Mouse (Mus musculus): Measurements from ENCODE around the gene Micu1. TPM values are rescaled to one million over a fixed set of nuclear protein-coding genes. Genes with fewer than 3 reads are reported as not detected.

Gene Micu1
- polyA plus RNA-seq, 1 experiment from 2014 or later: 52.4 TPM

GRCm38 (mm10) chr10:59748699-59749200 is 46.5 kb downstream of the Micu1 start:
- ChIA-PET CTCF (no interaction called here), POLR2A (no interaction called here)
- DNase-seq (ENCODE audit: low read depth, low spot score) (no peak), ATAC-seq (no peak)
- in situ Hi-C loops (cut with MboI; ENCODE audit: low pct_unique_long_range_greater_than_20kb): no loop called here
- TF ChIP-seq CTCF (IDR thresholded peaks at IDR 0.05): no peak
- H3K27me3 ChIP-seq: no peaks in the 10 kb centered on the region

- CTCF ChIA-PET: no interaction called here
- POLR2A ChIA-PET: interaction anchor here (0.6 to 1.8 kb wide), 2 partner anchors 12 to 20 kb away, joined by 3 to 4 read pairs; no protein-coding TSS in a partner anchor
- H3K27me3 ChIP-seq: no peaks in the 10 kb centered on the region
- no peak for TF ChIP-seq CTCF (IDR thresholded peaks at IDR 0.05)
- in situ Hi-C loops (cut with MboI; ENCODE audit: low pct_unique_long_range_greater_than_20kb): no loop called here
- DNase-seq (ENCODE audit: low read depth, low spot score) (no peak), ATAC-seq (no peak)
These were observed 51.3 kb downstream of the Micu1 start for GRCm38 (mm10) chr10:59753538-59754069.

- TF ChIP-seq CTCF (IDR thresholded peaks at IDR 0.05): no peak
- ATAC-seq: no peak
- ChIA-PET CTCF (no interaction called here), POLR2A (interaction anchor here (0.6 to 1.8 kb wide), 2 partner anchors 12 to 21 kb away, joined by 3 to 4 read pairs; no protein-coding TSS in a partner anchor)
- DNase-seq (ENCODE audit: low read depth, low spot score): no peak
- in situ Hi-C loops (cut with MboI; ENCODE audit: low pct_unique_long_range_greater_than_20kb): no loop called here
- H3K27me3 ChIP-seq: no peaks in the 10 kb centered on the region
These were observed 51.8 kb downstream of the Micu1 start for GRCm38 (mm10) chr10:59754104-59754503.

- no peak for DNase-seq (ENCODE audit: low read depth, low spot score)
- in situ Hi-C loops (cut with MboI; ENCODE audit: low pct_unique_long_range_greater_than_20kb): no loop called here
- TF ChIP-seq CTCF (IDR thresholded peaks at IDR 0.05): no peak
- ATAC-seq: no peak
- POLR2A ChIA-PET: interaction anchor here (0.6 to 1.8 kb wide), 2 partner anchors 11 to 1392 kb away, joined by 3 to 4 read pairs; no protein-coding TSS in a partner anchor
- CTCF ChIA-PET: interaction anchor here (1.0 kb wide), 1 partner anchor 11 kb away, joined by 3 read pairs; no protein-coding TSS in a partner anchor
- no peaks in the 10 kb centered on the region for H3K27me3 ChIP-seq
These were observed 52.6 kb downstream of the Micu1 start for GRCm38 (mm10) chr10:59754901-59755300.

GRCm38 (mm10) chr10:59755681-59756080 is 53.4 kb downstream of the Micu1 start:
- no peak for DNase-seq (ENCODE audit: low read depth, low spot score)
- no peak for ATAC-seq
- CTCF ChIA-PET: interaction anchor here (1.0 kb wide), 1 partner anchor 11 kb away, joined by 3 read pairs; no protein-coding TSS in a partner anchor
- no peaks in the 10 kb centered on the region for H3K27me3 ChIP-seq
- TF ChIP-seq CTCF (IDR thresholded peaks at IDR 0.05): no peak
- POLR2A ChIA-PET: interaction anchor here (1.8 kb wide), 1 partner anchor 10 kb away, joined by 4 read pairs; no protein-coding TSS in a partner anchor
- in situ Hi-C loops (cut with MboI; ENCODE audit: low pct_unique_long_range_greater_than_20kb): no loop called here

GRCm38 (mm10) chr10:59756090-59756489 is 53.8 kb downstream of the Micu1 start:
- in situ Hi-C loops (cut with MboI; ENCODE audit: low pct_unique_long_range_greater_than_20kb): no loop called here
- ChIA-PET POLR2A (no interaction called here), CTCF (interaction anchor here (1.0 kb wide), 2 partner anchors 10 to 12 kb away, joined by 3 read pairs; no protein-coding TSS in a partner anchor)
- ATAC-seq (no peak), DNase-seq (ENCODE audit: low read depth, low spot score) (no peak)
- no peaks in the 10 kb centered on the region for H3K27me3 ChIP-seq
- no peak for TF ChIP-seq CTCF (IDR thresholded peaks at IDR 0.05)

- POLR2A ChIA-PET: no interaction called here
- no peak for ATAC-seq
- CTCF ChIA-PET: interaction anchor here (1.0 kb wide), 1 partner anchor 10 kb away, joined by 3 read pairs; no protein-coding TSS in a partner anchor
- no peak for TF ChIP-seq CTCF (IDR thresholded peaks at IDR 0.05)
- in situ Hi-C loops (cut with MboI; ENCODE audit: low pct_unique_long_range_greater_than_20kb): no loop called here
- no peak for DNase-seq (ENCODE audit: low read depth, low spot score)
- H3K27me3 ChIP-seq: no peaks in the 10 kb centered on the region
These were observed 54.3 kb downstream of the Micu1 start for GRCm38 (mm10) chr10:59756570-59756969.

GRCm38 (mm10) chr10:59764781-59765180 is 62.5 kb downstream of the Micu1 start:
- DNase-seq (ENCODE audit: low read depth, low spot score) (no peak), ATAC-seq (no peak)
- CTCF ChIA-PET: interaction anchor here (1.0 kb wide), 1 partner anchor 8 kb away, joined by 3 read pairs; no protein-coding TSS in a partner anchor
- no peak for TF ChIP-seq CTCF (IDR thresholded peaks at IDR 0.05)
- in situ Hi-C loops (cut with MboI; ENCODE audit: low pct_unique_long_range_greater_than_20kb): no loop called here
- POLR2A ChIA-PET: no interaction called here
- H3K27me3 ChIP-seq: no peaks in the 10 kb centered on the region

GRCm38 (mm10) chr10:59768369-59769079 is 66.2 kb downstream of the Micu1 start:
- ChIA-PET CTCF (interaction anchor here (1.4 to 2.5 kb wide), 2 partner anchors 8 to 23 kb away, joined by 4 to 7 read pairs; no protein-coding TSS in a partner anchor), POLR2A (no interaction called here)
- DNase-seq (ENCODE audit: low read depth, low spot score) (no peak), ATAC-seq (no peak)
- in situ Hi-C loops (cut with MboI; ENCODE audit: low pct_unique_long_range_greater_than_20kb): no loop called here
- TF ChIP-seq CTCF (IDR thresholded peaks at IDR 0.05): no peak
- no peaks in the 10 kb centered on the region for H3K27me3 ChIP-seq

- CTCF ChIA-PET: interaction anchor here (1.6 kb wide), 1 partner anchor 7 kb away, joined by 3 read pairs; no protein-coding TSS in a partner anchor
- in situ Hi-C loops (cut with MboI; ENCODE audit: low pct_unique_long_range_greater_than_20kb): no loop called here
- H3K27me3 ChIP-seq: no peaks in the 10 kb centered on the region
- ATAC-seq: no peak
- POLR2A ChIA-PET: interaction anchor here (0.7 kb wide), 1 partner anchor 41 kb away, joined by 3 read pairs; no protein-coding TSS in a partner anchor
- no peak for TF ChIP-seq CTCF (IDR thresholded peaks at IDR 0.05)
- DNase-seq (ENCODE audit: low read depth, low spot score): no peak
These were observed 69.2 kb downstream of the Micu1 start for GRCm38 (mm10) chr10:59771375-59772048.

All from Patski (cell line).